Mouse (Mus musculus) kidney, postnatal 0 days (tissue): ENCODE measurements around the gene Jun. TPM values are rescaled to one million over a fixed set of nuclear protein-coding genes. Genes with fewer than 3 reads are reported as not detected.

Source experiments
- ATAC-seq: fragments of 200-750 bp; cut with Nextera tagmentation; replicated peaks from 2 replicates; pipeline ENCODE4 v1.8.0; 2017; ENCODE audit warnings: low read depth, moderate number of reproducible peaks, moderate TSS enrichment, moderate library complexity; ENCODE audit not compliant: low FRiP score
- DNase-seq: peaks from one replicate; pipeline ENCODE4 v3.0.0-alpha.2; 2016; ENCODE audit warnings: low spot score
- H3K27ac ChIP-seq: fragments of 300-500 bp; sonication (generic); 2 replicates; pipeline ENCODE4 v1.5.1; 2014; ENCODE audit warnings: mild to moderate bottlenecking
- H3K27me3 ChIP-seq: fragments of 300-500 bp; sonication (generic); 2 replicates; pipeline ENCODE4 v1.6.1; 2014; ENCODE audit warnings: low read length, mixed read lengths; ENCODE audit not compliant: insufficient read depth
- H3K36me3 ChIP-seq: fragments of 300-500 bp; sonication (generic); 2 replicates; pipeline ENCODE4 v1.6.1; 2014; ENCODE audit warnings: low read length, mixed read lengths; ENCODE audit not compliant: insufficient read depth
- H3K4me1 ChIP-seq: fragments of 300-500 bp; sonication (generic); replicated peaks from 2 replicates; pipeline ENCODE4 v1.6.1; 2014; ENCODE audit warnings: antibody characterized with exemption, low read length, mixed read lengths; ENCODE audit not compliant: insufficient read depth
- H3K4me2 ChIP-seq: fragments of 300-500 bp; sonication (generic); 2 replicates; pipeline ENCODE4 v1.6.1; 2014; ENCODE audit warnings: mild to moderate bottlenecking, low read length, moderate library complexity, mixed read lengths
- H3K4me3 ChIP-seq: fragments of 300-500 bp; sonication (generic); replicated peaks from 2 replicates; pipeline ENCODE4 v1.5.1; 2014; ENCODE audit warnings: low read depth, low read length
- H3K9ac ChIP-seq: fragments of 300-500 bp; sonication (generic); 2 replicates; pipeline ENCODE4 v1.6.1; 2014; ENCODE audit warnings: low read depth, low read length
- H3K9me3 ChIP-seq: fragments of 300-500 bp; sonication (generic); replicated peaks from 2 replicates; pipeline ENCODE4 v1.6.1; 2016; ENCODE audit warnings: low read length, inconsistent platforms, mixed read lengths
- CTCF ChIP-seq: IDR thresholded peaks from 2 replicates; pipeline ENCODE4 v1.5.1; 2016; ENCODE audit warnings: antibody characterized with exemption, low read depth, mild to moderate bottlenecking, moderate library complexity
- WGBS: fragments of 180-500 bp; shearing (Covaris S2); extraction: QIAGEN DNeasy Blood & Tissue Kit; methylation state at CpG from one replicate; pipeline ENCODE4 v1.1.7; 2014; 5-methylcytosine and 5-hydroxymethylcytosine counted together
- polyA plus RNA-seq: library from polyadenylated mRNA; unstranded; fragments of >200 nt; fragmentation: Nextera tagmentation; extraction: Ambion mirVana; gene quantifications from 2 replicates; pipeline ENCODE4 v1.2.1, GENCODE M21; 2015

The Jun gene
- polyA plus RNA-seq: 55.1 and 60.1 TPM in 2 replicates

DNA sequence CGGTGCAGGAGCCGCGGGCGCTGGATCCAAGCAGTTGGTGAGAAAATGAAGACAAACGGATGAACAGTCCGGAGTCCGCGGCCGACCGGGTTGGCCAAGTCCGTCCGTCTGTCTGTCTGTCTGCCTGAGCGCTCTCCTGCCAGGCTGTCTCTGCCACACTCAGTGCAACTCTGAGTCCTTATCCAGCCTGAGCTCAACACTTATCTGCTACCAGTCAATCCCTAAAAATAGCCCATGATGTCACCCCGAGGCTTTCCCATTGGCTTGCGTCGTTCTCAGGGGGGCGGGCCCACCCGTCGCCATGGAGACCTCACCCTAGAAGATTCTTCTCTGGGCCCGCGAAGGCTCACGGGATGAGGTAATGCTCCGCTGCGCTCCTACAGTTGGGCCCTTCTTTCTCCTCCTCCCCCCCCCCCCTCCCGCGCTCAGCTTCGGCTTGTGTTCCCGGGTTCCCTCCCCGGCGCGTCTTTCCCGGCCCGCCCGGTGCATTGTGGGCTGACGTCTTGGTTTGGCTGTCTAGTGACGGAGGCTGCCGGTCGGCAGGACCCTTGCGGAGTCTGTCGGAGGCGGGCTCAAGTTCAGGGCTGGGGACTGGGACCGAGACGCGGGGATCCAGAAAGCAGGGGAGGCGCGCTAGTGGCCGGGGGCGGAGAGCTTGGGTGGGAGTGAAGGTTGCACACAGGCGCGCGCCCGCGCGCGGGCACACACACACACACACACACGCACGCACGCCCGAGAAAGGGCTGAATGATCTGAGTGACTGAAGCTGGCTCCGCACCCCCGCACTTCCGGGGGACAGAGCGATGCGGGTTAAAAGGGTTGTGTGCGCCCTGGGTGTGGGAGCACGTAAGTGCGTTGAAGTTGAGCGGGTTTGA is at the start of gene Jun:
Gene Jun, minus strand, starts transcription at position 198 of the 875 bp plus-strand sequence.
- Histone ChIP-seq H3K27me3 (no peaks in the 10 kb centered on the region), H3K27ac (peak within 1 kb of the TSS; percentile 99), H3K9me3 (no peaks in the 10 kb centered on the region), H3K4me3 (peak within 1 kb of the TSS; percentile 94), H3K4me2 (peak within 1 kb of the TSS; percentile 91), H3K4me1 (peaks cover 15% of the 10 kb centered on the region), H3K9ac (peak within 1 kb of the TSS; percentile 98), H3K36me3 (no peaks in the 10 kb centered on the region)
- DNase-seq: peak; percentile 100
- peak; percentile 92 for ATAC-seq
- no peak for TF ChIP-seq CTCF
- 1% methylated on average over 66 of the region's 68 CpGs for WGBS

DNA sequence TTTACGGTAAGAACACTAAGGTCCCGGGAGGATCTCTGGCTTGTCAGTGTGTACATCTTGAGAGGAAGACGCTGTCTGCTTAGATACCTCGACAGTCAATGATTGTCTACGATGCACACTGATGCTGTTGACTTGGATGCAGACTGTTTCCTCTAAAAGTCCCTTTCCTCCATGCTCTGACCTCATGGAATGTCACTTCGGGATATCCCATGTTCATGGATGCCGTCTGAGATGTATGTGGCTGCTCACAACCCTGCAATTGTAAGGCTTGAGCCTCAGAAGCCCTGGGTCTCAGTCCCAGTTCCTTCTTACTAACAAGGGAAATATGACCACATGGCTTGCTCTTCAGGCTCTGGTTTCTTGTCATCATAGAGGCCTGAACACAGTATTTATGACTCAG is 49.7 kb upstream of the Jun start:
- Histone ChIP-seq H3K4me1 (peaks cover 13% of the 10 kb centered on the region; the same call in 1 of the 2 replicates), H3K27ac (no peak overlapping the region), H3K4me3 (no peak overlapping the region), H3K9ac (no peak overlapping the region), H3K27me3 (no peaks in the 10 kb centered on the region), H3K4me2 (no peak overlapping the region), H3K9me3 (no peaks in the 10 kb centered on the region), H3K36me3 (no peaks in the 10 kb centered on the region)
- DNase-seq (no peak), ATAC-seq (no peak)
- 95% methylated on average over 7 of the region's 7 CpGs for WGBS
- TF ChIP-seq CTCF: no peak

DNA sequence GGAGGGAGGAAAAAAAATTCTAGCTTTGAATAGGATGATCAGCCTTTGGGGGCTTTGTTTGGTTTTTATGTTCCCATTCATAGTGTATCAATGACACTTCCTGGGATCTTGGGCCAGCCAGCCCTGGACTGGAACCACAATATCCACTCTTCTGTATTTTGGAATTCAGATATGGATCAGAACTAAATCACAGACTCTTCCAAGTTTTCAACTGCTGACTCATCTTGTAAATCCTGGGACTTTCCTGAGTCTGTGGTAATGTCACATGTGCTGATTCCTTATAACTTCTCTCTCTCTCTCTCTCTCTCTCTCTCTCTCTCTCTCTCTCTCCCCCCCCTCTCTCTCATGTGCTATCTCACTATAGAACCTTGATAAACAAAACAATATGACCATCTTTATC is 48.7 kb upstream of the Jun start:
- no peak overlapping the region for H3K4me3 ChIP-seq
- H3K9ac ChIP-seq: no peak overlapping the region
- DNase-seq (no peak), ATAC-seq (no peak)
- no peaks in the 10 kb centered on the region for H3K27me3 ChIP-seq
- H3K9me3 ChIP-seq: no peaks in the 10 kb centered on the region
- no peaks in the 10 kb centered on the region for H3K36me3 ChIP-seq
- no peak for TF ChIP-seq CTCF
- H3K4me2 ChIP-seq: no peak overlapping the region
- H3K4me1 ChIP-seq: peaks cover 6% of the 10 kb centered on the region; the same call in 1 of the 2 replicates
- H3K27ac ChIP-seq: no peak overlapping the region

DNA sequence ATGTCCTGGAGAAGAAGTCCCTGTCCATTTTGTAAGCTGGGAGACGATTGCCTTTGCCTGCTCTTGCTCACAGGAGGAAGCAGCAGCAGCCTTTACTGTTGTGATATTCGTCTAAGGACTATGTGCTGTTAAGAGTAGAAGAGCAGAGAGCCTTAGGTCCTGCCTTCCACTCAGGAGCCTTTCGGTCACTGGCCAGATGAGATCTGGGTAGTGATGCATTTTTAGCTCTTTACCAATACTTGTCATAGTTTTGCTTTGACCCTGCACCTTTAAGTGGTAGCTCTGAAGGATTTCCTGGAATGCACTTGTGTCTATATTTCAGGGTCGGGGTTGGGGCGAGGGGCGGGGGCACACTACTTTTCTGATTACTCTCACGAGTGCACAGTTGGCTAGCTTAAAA is 47.4 kb upstream of the Jun start:
- no peak for TF ChIP-seq CTCF
- no peak overlapping the region for H3K4me3 ChIP-seq
- no peak for ATAC-seq
- H3K9me3 ChIP-seq: no peaks in the 10 kb centered on the region
- H3K9ac ChIP-seq: no peak overlapping the region
- no peak overlapping the region for H3K4me2 ChIP-seq
- WGBS: 69% methylated on average over 7 of the region's 7 CpGs
- H3K27ac ChIP-seq: no peak overlapping the region
- no peaks in the 10 kb centered on the region for H3K27me3 ChIP-seq
- DNase-seq: no peak
- H3K4me1 ChIP-seq: no peaks in the 10 kb centered on the region
- H3K36me3 ChIP-seq: no peaks in the 10 kb centered on the region

DNA sequence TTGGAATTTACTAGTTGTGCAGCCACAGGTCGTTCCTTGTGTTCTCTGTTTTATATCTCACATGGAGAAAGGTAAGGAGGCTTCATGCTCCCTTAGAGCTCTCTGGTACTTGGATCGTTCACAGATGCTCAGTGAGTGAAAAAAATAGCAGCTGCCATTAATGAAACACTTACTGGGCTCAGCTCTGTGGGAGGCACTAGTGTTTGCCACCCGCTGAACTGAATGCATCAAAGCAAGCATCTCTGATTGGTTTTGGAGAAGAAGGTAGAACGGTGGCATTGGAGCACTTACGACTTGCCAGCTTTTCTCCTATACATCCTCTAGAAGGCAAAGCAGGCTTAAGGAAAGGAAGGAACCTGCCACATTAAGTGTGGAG is 46.7 kb upstream of the Jun start:
- no peak overlapping the region for H3K4me2 ChIP-seq
- DNase-seq (no peak), ATAC-seq (no peak)
- H3K27ac ChIP-seq: no peak overlapping the region
- 65% methylated on average over 5 of the region's 5 CpGs for WGBS
- H3K4me3 ChIP-seq: no peak overlapping the region
- no peaks in the 10 kb centered on the region for H3K36me3 ChIP-seq
- no peak for TF ChIP-seq CTCF
- H3K4me1 ChIP-seq: no peaks in the 10 kb centered on the region
- H3K9ac ChIP-seq: no peak overlapping the region
- no peaks in the 10 kb centered on the region for H3K27me3 ChIP-seq
- no peaks in the 10 kb centered on the region for H3K9me3 ChIP-seq

DNA sequence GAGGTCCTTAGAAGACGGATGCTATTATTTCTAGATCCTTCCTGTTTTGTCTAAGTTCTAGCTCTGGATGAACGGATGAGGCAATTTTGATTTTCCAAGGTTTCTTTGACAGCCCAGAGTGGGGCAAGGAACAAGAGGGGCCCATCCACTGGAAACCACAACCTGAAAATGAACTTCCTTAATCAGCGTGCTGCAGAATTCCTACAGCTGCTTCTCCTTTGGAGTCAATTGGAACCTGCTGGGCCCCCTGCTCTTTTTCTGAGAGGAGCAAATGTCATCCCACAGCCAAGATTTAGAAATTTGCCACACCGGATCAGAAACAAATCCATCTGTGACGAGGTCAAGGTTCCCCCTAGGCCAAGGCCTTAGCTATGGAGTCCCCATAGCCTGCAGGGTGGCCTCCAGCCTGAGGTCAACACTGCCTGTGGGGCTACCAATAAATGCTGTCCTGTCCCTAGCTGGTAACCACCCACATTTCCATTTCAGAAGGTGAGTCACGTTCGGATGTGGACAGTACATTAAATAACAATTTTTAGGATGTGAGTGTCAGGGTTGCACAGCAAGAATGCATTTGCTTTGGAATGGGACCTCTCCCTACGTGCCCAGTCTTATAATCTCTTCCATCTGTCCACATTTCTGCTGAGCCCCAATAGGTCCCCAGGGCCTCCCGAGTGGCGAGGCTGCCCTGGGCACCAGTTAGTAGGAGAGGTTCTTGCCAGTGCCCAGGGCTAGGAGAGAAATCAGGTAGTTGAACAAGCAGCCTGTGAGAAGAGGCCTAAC is 46.1 kb upstream of the Jun start:
- Histone ChIP-seq H3K9ac (no peak overlapping the region), H3K4me2 (no peak overlapping the region), H3K36me3 (no peaks in the 10 kb centered on the region), H3K27ac (no peak overlapping the region), H3K27me3 (no peaks in the 10 kb centered on the region), H3K9me3 (no peaks in the 10 kb centered on the region), H3K4me1 (peaks cover 3% of the 10 kb centered on the region; the same call in 1 of the 2 replicates), H3K4me3 (no peak overlapping the region)
- DNase-seq: no peak
- ATAC-seq: no peak
- WGBS: 70% methylated on average over 10 of the region's 10 CpGs
- TF ChIP-seq CTCF: no peak
